In the genomic region with DNA sequence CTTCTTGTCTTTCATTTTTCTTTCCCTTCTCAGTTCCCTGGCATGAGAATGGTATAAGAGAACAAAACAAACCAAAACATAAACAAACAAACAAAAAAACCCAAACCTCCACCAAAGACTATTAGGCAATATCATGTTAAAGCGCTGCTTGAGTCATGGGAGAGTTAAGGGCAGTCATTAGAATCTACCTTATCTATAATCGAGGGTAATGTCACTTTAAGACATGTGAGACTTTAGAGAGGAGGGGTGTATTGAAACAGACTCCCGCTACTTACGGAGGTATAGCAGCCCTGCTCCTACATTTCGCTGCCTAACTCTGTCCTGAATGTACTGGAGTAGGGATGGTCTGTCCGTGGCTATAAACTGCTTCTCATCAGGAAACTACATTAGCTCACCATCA, we compare ENCODE assay signal across 9 mouse cellular contexts. TPM values are rescaled to one million over a fixed set of nuclear protein-coding genes. Genes with fewer than 3 reads are reported as not detected.
DNase-seq lines count a peak whose midpoint lies in the region; ATAC-seq lines count a peak whose summit lies in the region.
"Had no signal": no experiment of that assay in that cellular context is flagged by ENCODE, and none has a peak within 500 bp of the region (broad histone marks: within the 10 kb centered on the region; RNA-seq: fewer than 3 reads in every experiment).

A gene (plus strand): TSS at position 301 of the 400 bp plus-strand sequence.

- H3K27me3 ChIP-seq in forebrain, embryonic 13.5 days = peaks cover 12% of the 10 kb centered on the region
- peaks cover 40% of the 10 kb centered on the region for H3K27me3 ChIP-seq in forebrain, embryonic 10.5 days (ENCODE audit: poor library complexity, severe bottlenecking)
- H3K27me3 ChIP-seq in intestine, embryonic 16.5 days (replicated peaks; ENCODE audit: control insufficient read depth, insufficient read depth, low read length) = no peaks in the 10 kb centered on the region
- H3K27me3 ChIP-seq in neural tube, embryonic 13.5 days = no peaks in the 10 kb centered on the region

- WGBS in forebrain, embryonic 13.5 days = 34% methylated on average over 6 of the region's 6 CpGs
- WGBS in forebrain, embryonic 10.5 days = 39% methylated on average over 6 of the region's 6 CpGs
- 30% methylated on average over 6 of the region's 6 CpGs for WGBS in intestine, embryonic 16.5 days
- WGBS in neural tube, embryonic 13.5 days = 25% methylated on average over 6 of the region's 6 CpGs

- peak within 1 kb of the TSS; percentile 20 for H3K4me3 ChIP-seq in forebrain, embryonic 13.5 days
- no peak within 1 kb of the TSS for H3K4me3 ChIP-seq in forebrain, embryonic 10.5 days
- H3K4me3 ChIP-seq in intestine, embryonic 16.5 days (ENCODE audit: low read length) = peak within 1 kb of the TSS; percentile 25
- H3K4me3 ChIP-seq in neural tube, embryonic 13.5 days = peak within 1 kb of the TSS; percentile 55

- H3K36me3 ChIP-seq in forebrain, embryonic 13.5 days (ENCODE audit: poor library complexity, severe bottlenecking) = no peaks in the 10 kb centered on the region
- H3K36me3 ChIP-seq in forebrain, embryonic 10.5 days (replicated peaks) = no peaks in the 10 kb centered on the region
- H3K36me3 ChIP-seq in intestine, embryonic 16.5 days (ENCODE audit: control insufficient read depth, insufficient read depth, low read length) = no peaks in the 10 kb centered on the region
- H3K36me3 ChIP-seq in neural tube, embryonic 13.5 days = no peaks in the 10 kb centered on the region

- no peak for DNase-seq in forebrain, embryonic 10.5 days (ENCODE audit: extremely low spot score, low spot score)
- no peak for DNase-seq in left cerebral cortex, adult 18-20 months (ENCODE audit: low spot score in 2 of 2)
- no peak for DNase-seq in left cerebral cortex, adult 11 months (ENCODE audit: low spot score)
- DNase-seq in spleen, adult 12 weeks (ENCODE audit: low spot score) = no peak
- DNase-seq in adipocyte (ENCODE audit: low spot score) = no peak

- H3K4me1 ChIP-seq in forebrain, embryonic 13.5 days = peaks cover 30% of the 10 kb centered on the region
- H3K4me1 ChIP-seq in forebrain, embryonic 10.5 days = peaks cover 22% of the 10 kb centered on the region
- H3K4me1 ChIP-seq in intestine, embryonic 16.5 days (ENCODE audit: control insufficient read depth, insufficient read depth, low read length) = 0 out of 2 replicates have a peak, but pooled peaks cover 7% of the 10 kb centered on the region
- H3K4me1 ChIP-seq in neural tube, embryonic 13.5 days (replicated peaks) = peaks cover 49% of the 10 kb centered on the region

- H3K9ac ChIP-seq in forebrain, embryonic 13.5 days = peak within 1 kb of the TSS; percentile 34; the same call in 1 of the 2 replicates
- H3K9ac ChIP-seq in intestine, embryonic 16.5 days (ENCODE audit: low read depth, low read length) = no peak within 1 kb of the TSS
- peak within 1 kb of the TSS; percentile 58 for H3K9ac ChIP-seq in neural tube, embryonic 13.5 days

- no peaks in the 10 kb centered on the region for H3K9me3 ChIP-seq in forebrain, embryonic 13.5 days (replicated peaks)
- no peaks in the 10 kb centered on the region for H3K9me3 ChIP-seq in forebrain, embryonic 10.5 days
- no peaks in the 10 kb centered on the region for H3K9me3 ChIP-seq in intestine, embryonic 16.5 days (ENCODE audit: control insufficient read depth, low read length)
- H3K9me3 ChIP-seq in neural tube, embryonic 13.5 days = no peaks in the 10 kb centered on the region

- no peak for ATAC-seq in forebrain, embryonic 13.5 days
- ATAC-seq in intestine, embryonic 16.5 days = no peak
- no peak for ATAC-seq in neural tube, embryonic 13.5 days (ENCODE audit: low read depth)

- peak within 1 kb of the TSS; percentile 38; the same call in 1 of the 2 replicates for H3K4me2 ChIP-seq in forebrain, embryonic 13.5 days
- peak within 1 kb of the TSS; percentile 26 for H3K4me2 ChIP-seq in intestine, embryonic 16.5 days (ENCODE audit: low read depth, low read length)
- H3K4me2 ChIP-seq in neural tube, embryonic 13.5 days = peak within 1 kb of the TSS; percentile 89

- no peak within 1 kb of the TSS for H3K27ac ChIP-seq in forebrain, embryonic 13.5 days
- H3K27ac ChIP-seq in forebrain, embryonic 10.5 days = no peak within 1 kb of the TSS
- no peak within 1 kb of the TSS for H3K27ac ChIP-seq in intestine, embryonic 16.5 days (ENCODE audit: low read length)
- peak within 1 kb of the TSS; percentile 49 for H3K27ac ChIP-seq in neural tube, embryonic 13.5 days (replicated peaks)

RNA-seq across cellular contexts. Expression of the gene that starts here (rescaled TPM):
- polyA plus RNA-seq in forebrain, embryonic 13.5 days (2015; fragmentation: Nextera tagmentation; extraction: Ambion mirVana) = 5.7 and 8.0 TPM in 2 replicates
- 0.48 and 0.53 TPM in 2 replicates for polyA plus RNA-seq in forebrain, embryonic 10.5 days (2016; fragmentation: Nextera tagmentation; extraction: Ambion mirVana)
- total RNA-seq in left cerebral cortex, adult 18-20 months (2021) = 10 to 100 TPM; 50.3 to 65.2 TPM
- 4.7 and 4.8 TPM in 2 replicates for polyA plus RNA-seq in intestine, embryonic 16.5 days (2015; fragmentation: Nextera tagmentation; extraction: Ambion mirVana)
- 21.2 and 26.0 TPM in 2 replicates for polyA plus RNA-seq in neural tube, embryonic 13.5 days (2015; fragmentation: Nextera tagmentation; extraction: Ambion mirVana)
- total RNA-seq: megakaryocyte progenitor cell, adult 5-6 weeks had no signal

Comparison
In these comparisons a context has a peak if more than half of its experiments do, and no peak if none do; other contexts are left out.
1. H3K4me2 ChIP-seq: peak in every context shown above with its lines; median percentile 89 in neural tube, embryonic 13.5 days; 38 in forebrain, embryonic 13.5 days; 26 in intestine, embryonic 16.5 days.